Mouse (Mus musculus) CD4-positive, CD25-positive, alpha-beta regulatory T cell, adult 4 months (primary cell): ENCODE results near the gene Slc25a34. TPM values are rescaled to one million over a fixed set of nuclear protein-coding genes. Genes with fewer than 3 reads are reported as not detected.

ENCODE experiments used
- ATAC-seq: one replicate; pipeline ENCODE4 v1.8.0; 2017
- polyA plus RNA-seq, 2 experiments: library from polyadenylated mRNA; unstranded; fragments of 100-300 nt; shearing (Covaris generic); gene quantifications; one replicate each; pipeline ENCODE4 v1.2.1; 2017

Gene Slc25a34
- polyA plus RNA-seq, 2 experiments from 2014 or later = not detected

DNA sequence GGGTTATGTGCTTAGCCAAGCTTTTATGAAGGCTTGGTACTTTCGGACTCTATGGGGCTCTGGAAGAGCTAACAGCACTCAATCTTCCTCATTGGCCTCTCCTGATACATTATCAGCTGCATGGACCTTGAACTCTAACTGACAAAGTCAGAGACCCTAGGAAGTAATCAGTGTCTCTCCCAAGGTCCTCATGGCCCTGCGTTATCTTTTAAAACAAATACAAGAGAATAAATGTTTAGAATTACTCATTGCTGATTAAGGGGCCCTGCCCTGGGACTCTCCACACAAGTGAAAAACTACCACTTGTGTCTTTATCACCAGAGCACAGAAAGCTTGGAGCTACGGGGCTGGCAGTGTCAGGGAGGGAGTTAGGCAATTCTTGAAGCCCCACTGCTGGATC is 44.8 kb downstream of the Slc25a34 start:
- no peak for ATAC-seq

GRCm38 (mm10) chr4:141576877-141577276 is 46.7 kb downstream of the Slc25a34 start:
- no peak for ATAC-seq

- no peak for ATAC-seq
Observed at GRCm38 (mm10) chr4:141576404-141576803, 47.2 kb downstream of the Slc25a34 start.

DNA sequence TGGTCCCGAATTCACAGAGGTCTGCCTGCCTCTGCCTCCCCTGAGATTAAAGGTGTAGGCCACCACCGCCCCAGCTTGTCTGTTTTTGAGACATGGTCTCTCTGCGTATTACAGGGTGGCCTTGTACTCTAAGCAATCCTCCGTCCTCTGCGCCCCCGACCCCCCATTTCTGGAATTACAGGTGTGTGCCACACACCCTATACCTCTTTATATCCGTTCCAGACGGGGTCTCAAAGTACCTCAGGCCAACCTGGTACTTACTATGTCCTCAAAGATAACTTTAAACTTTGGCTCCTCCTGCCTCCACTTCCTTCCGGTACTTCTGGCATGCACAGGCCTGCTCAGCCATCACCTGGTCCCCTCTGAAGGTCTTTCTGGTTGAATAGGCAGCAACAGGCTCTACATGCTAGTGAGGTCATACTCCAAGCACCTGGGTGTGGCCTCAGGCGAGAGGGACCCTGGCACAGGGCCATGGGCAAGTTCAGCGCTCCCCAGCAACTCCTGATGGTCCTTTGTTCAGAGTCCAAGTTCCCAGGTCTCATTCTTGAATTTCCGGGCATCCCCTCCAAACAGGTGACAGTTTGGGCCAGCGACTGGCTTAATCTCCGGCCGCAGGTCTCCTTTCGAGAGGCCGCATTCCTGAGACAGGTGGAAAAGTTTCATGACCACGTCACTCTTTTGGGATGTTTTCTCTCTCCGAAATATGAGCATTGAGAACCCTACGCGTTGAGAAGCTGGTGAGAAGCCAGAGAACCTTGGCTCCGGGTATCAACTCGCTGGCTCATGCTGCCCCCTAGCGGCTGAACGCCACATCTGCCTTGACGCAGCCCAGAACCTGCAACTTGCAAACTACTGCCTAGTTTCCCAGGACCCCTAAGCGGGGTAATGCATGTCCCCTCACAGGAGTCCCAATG is 48.6 kb downstream of the Slc25a34 start:
- ATAC-seq = peak; percentile 77

DNA sequence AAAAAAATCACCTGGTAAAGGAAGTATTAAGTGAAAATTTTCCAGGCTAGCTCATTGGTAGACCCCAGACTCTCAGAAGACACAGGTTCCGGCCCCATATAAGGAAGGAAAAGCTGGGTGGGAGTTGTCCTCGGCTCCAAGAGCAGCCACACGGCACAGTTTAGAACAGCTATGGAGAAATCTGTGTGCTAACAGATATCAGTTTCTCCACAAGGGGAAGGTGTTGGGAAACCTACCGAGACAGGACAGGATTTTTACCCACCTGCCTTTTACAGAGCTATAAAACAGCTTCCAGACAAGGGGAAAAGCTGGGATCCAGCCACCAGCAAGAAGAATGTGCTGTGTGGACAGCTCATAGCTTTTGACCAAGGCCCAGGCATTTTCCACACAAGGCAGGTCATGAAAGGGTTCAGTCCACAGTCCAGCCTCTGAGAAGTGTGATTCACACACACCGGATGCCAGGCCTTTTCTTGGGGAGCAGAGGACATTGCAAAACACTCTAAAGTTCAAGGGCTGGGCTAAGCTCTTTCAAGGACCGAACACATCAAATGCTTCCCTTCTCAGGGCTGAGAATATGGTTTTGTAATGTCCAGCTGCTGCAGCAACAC is 50.2 kb downstream of the Slc25a34 start:
- no peak for ATAC-seq

- no peak for ATAC-seq
Observed at GRCm38 (mm10) chr4:141572668-141573358, 50.8 kb downstream of the Slc25a34 start.

DNA sequence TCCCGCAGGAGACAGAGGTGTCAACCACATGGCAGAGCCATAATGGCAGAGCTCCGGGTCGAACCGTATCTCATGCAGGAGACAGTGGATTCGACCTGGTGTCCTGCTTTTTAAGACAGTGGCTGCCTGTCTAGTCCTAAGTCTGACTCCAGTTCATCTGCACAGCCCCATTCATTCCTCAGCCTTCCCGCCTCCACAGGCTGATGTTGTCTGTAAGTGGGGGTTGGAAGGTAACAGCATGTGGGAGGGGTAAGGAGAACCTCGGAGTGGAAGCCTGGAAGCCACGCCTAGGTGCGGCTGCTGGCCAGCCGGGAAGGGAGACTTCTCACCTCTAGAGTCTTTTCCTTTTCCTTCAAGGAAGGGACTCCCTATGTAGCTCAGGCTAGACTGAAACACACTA is 51.7 kb downstream of the Slc25a34 start:
- no peak for ATAC-seq

- no peak for ATAC-seq
Observed at GRCm38 (mm10) chr4:141571337-141571739, 52.3 kb downstream of the Slc25a34 start.

GRCm38 (mm10) chr4:141570821-141571220 is 52.8 kb downstream of the Slc25a34 start:
- ATAC-seq = no peak

GRCm38 (mm10) chr4:141570004-141570403 is 53.6 kb downstream of the Slc25a34 start:
- ATAC-seq = no peak

- no peak for ATAC-seq
Observed at GRCm38 (mm10) chr4:141568966-141569365, 54.7 kb downstream of the Slc25a34 start.

Other genes with a start within 250 kb of the Slc25a34 start
- gene Clcnka, start 225.1 kb downstream of the Slc25a34 start, polyA plus RNA-seq = not detected
- not detected for gene Clcnkb, start 207.8 kb downstream of the Slc25a34 start, polyA plus RNA-seq
- not detected for gene Hspb7, start 203.0 kb downstream of the Slc25a34 start, polyA plus RNA-seq
- gene Srarp, start 187.7 kb downstream of the Slc25a34 start, polyA plus RNA-seq = not detected
- gene Zbtb17, start 179.2 kb downstream of the Slc25a34 start, polyA plus RNA-seq = 10 to 100 TPM; 14.2 to 21.5 TPM
- gene Spen, start 85.2 kb downstream of the Slc25a34 start, polyA plus RNA-seq = 10 to 100 TPM; 12.1 to 18.5 TPM
- under 1 TPM in 1 of 2 experiments, not detected in 1; 0.13 TPM for gene Fblim1, start 17.7 kb downstream of the Slc25a34 start, polyA plus RNA-seq
- not detected for gene Tmem82, start 5.2 kb downstream of the Slc25a34 start, polyA plus RNA-seq
- 1 to 10 TPM; 2.1 to 3.4 TPM for gene Plekhm2, start 41.1 kb upstream of the Slc25a34 start, polyA plus RNA-seq
- gene Rsc1a1, start 61.8 kb upstream of the Slc25a34 start, polyA plus RNA-seq = not detected
- 10 to 100 TPM; 19.1 to 20.7 TPM for gene Ddi2, start 99.6 kb upstream of the Slc25a34 start, polyA plus RNA-seq
- not detected for gene Agmat, start 122.9 kb upstream of the Slc25a34 start, polyA plus RNA-seq
- 1 to 10 TPM; 3.4 to 4.3 TPM for gene Dnajc16, start 167.1 kb upstream of the Slc25a34 start, polyA plus RNA-seq
- gene Casp9, start 169.8 kb upstream of the Slc25a34 start, polyA plus RNA-seq = 10 to 100 TPM; 10.8 to 12.4 TPM
- not detected for gene Cela2a, start 202.3 kb upstream of the Slc25a34 start, polyA plus RNA-seq
- gene Ctrc, start 222.5 kb upstream of the Slc25a34 start, polyA plus RNA-seq = not detected